Mouse (Mus musculus) gonadal fat pad, adult 2 months (tissue): ENCODE measurements around the gene 9130023H24Rik. TPM values are rescaled to one million over a fixed set of nuclear protein-coding genes. Genes with fewer than 3 reads are reported as not detected.
A peak's percentile ranks its signal among the peaks of the same experiment; 100 is the strongest.

Experiments used
- DNase-seq: peaks from one replicate; pipeline ENCODE4 v3.0.0-alpha.2; 2012; ENCODE audit warnings: low read depth
- polyA plus RNA-seq: library from polyadenylated mRNA; depleted of rRNA; stranded (reverse); fragments of >200 nt; gene quantifications from 2 replicates; pipeline ENCODE4 v1.2.3, GENCODE M21; 2012; rRNA removed

Gene 9130023H24Rik
- 4.2 and 4.5 TPM in 2 replicates for polyA plus RNA-seq

GRCm38 (mm10) chr7:128237927-128238778 lies at the start of gene 9130023H24Rik:
Gene 9130023H24Rik, minus strand, starts transcription at chr7:128238031.
- peak; percentile 79 for DNase-seq

- DNase-seq, result no peak
These were observed 47.2 kb upstream of the 9130023H24Rik start for GRCm38 (mm10) chr7:128285060-128285459.

DNA sequence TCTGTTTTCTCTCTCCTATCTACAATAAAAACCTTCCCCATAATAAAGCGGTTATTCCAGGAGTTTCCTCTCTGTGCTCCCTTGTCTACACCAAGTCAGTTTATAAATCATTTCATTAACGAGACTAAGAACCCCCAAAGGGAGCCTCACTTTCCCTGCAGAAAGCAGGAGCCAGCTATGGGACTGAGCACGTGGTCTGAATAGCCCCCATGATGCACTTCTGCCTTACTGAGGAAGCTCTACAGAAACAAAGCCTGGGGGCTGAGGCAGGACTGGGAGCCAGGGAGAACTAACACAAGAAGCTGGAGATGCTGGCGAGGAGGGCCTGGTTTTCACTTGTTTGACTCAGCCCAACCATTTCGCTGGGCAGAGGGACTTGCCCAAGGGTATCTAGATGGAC lies 46.2 kb upstream of the 9130023H24Rik start:
- DNase-seq, result no peak

- DNase-seq, result no peak
These were observed 44.9 kb upstream of the 9130023H24Rik start for GRCm38 (mm10) chr7:128282532-128283244.

GRCm38 (mm10) chr7:128281765-128282164 lies 43.9 kb upstream of the 9130023H24Rik start:
- no peak for DNase-seq

GRCm38 (mm10) chr7:128279750-128280149 lies 41.9 kb upstream of the 9130023H24Rik start:
- DNase-seq, result no peak

- no peak for DNase-seq
These were observed 38.2 kb upstream of the 9130023H24Rik start for GRCm38 (mm10) chr7:128276051-128276450.

DNA sequence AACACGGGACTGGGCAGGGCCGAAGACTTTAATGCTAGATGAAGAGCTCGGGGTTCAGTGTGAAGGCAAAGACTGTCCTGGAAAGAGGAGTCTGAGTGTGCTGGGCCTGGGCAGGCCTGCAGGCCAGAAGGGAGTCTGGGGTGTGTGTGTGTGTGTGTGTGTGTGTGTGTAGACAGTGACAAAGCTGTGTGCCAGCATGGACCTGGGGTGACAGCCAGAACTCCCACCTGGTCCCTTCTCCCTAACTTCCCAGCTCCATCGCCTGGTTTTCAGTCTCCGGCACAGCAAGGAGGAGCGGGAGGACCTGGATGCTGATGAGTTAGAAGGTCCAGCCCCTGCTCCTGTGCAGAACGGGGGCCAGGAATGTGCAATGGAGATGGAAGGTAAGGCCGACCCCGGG lies 33.7 kb upstream of the 9130023H24Rik start:
- DNase-seq, result no peak

GRCm38 (mm10) chr7:128270431-128270850 lies 32.6 kb upstream of the 9130023H24Rik start:
- no peak for DNase-seq

DNA sequence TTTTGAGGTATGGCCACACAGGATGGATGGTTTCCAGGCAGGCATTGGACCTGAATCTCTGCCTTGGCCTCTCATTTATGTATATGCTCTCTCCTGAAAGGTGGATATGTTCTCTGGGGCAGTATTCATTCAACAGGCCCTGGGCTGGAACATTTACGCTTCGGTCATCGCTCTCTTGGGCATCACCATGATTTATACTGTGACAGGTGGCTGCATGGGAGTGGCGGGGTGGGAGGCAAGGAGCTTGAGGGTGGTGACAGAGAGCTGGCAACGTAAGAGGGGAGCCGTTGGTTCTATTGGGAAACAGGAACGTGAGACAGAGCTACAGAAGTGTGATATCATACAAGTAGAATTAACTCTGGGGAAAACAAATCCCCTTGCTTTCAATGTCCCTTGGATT lies 30.0 kb upstream of the 9130023H24Rik start:
- DNase-seq, result no peak

DNA sequence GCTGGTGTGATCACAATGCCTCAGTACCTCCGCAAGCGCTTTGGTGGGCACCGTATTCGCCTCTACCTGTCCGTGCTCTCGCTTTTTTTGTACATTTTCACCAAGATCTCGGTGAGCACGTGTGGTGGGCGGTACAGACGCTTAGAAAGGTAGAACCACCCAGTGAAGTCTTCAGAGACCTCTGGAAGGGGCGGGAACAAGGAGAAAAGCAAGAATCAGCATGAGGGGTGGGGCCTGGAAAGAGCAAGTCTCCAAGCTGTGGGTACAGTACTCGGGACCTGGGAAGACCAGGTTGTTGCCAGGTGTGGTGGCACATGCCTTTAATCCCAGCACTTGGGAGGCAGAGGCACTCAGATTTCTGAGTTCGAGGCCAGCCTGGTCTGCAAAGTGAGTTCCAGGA lies 29.6 kb upstream of the 9130023H24Rik start:
- no peak for DNase-seq

GRCm38 (mm10) chr7:128266056-128266455 lies 28.2 kb upstream of the 9130023H24Rik start:
- no peak for DNase-seq

- DNase-seq, result no peak
These were observed 27.6 kb upstream of the 9130023H24Rik start, which contains the start of gene Slc5a2 for GRCm38 (mm10) chr7:128265411-128265810. Gene Slc5a2, plus strand, starts transcription at chr7:128265657.

DNA sequence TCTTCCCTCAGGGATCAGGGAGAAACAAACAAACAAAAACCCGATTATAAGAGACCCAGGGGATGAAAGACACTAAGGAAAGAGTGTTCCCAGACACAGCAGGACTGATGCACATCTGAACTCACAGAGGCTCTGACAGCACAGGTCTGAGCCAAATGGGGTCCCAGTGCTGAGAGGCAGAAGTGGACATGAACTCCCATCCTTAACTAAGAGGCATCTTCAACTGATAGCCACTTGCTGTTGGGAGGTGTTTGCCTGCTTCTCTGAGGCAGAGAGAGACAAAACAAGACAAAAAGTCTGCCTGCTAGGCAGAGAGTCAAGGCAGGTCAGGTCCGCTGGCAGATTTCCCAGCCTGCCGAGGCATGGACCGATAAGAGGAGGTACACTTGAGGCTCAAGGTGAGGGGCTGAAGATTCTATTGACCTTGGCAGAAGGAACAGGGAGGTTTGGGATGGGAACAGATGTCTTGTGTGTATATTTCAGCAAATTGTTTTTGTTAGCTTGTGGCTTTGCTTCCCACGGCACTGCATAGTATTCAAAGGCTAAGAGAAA lies 19.0 kb upstream of the 9130023H24Rik start:
- no peak for DNase-seq

- no peak for DNase-seq
These were observed 17.9 kb upstream of the 9130023H24Rik start for GRCm38 (mm10) chr7:128255757-128256156.

- DNase-seq, result no peak
These were observed 17.1 kb upstream of the 9130023H24Rik start for GRCm38 (mm10) chr7:128254978-128255377.

DNA sequence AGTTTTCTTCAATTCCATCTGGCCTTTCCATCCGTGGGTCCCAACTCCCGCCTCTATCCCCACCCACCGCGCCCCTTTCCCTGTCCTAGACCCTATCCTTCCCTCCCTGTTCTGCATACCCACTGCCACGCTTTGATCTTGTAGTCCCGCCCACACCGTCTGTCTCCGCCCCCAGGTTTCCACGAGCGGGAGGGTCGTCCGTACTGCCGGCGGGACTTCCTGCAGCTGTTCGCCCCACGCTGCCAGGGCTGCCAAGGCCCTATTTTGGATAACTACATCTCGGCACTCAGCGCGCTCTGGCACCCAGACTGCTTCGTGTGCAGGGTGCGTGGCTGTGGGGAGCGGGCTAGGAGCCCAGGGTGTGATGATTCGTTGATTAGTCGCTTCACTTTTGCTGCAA lies 14.8 kb upstream of the 9130023H24Rik start:
- no peak for DNase-seq

GRCm38 (mm10) chr7:128251946-128252345 lies 14.1 kb upstream of the 9130023H24Rik start:
- no peak for DNase-seq

GRCm38 (mm10) chr7:128249998-128250397 lies 12.2 kb upstream of the 9130023H24Rik start:
- DNase-seq, result no peak

DNA sequence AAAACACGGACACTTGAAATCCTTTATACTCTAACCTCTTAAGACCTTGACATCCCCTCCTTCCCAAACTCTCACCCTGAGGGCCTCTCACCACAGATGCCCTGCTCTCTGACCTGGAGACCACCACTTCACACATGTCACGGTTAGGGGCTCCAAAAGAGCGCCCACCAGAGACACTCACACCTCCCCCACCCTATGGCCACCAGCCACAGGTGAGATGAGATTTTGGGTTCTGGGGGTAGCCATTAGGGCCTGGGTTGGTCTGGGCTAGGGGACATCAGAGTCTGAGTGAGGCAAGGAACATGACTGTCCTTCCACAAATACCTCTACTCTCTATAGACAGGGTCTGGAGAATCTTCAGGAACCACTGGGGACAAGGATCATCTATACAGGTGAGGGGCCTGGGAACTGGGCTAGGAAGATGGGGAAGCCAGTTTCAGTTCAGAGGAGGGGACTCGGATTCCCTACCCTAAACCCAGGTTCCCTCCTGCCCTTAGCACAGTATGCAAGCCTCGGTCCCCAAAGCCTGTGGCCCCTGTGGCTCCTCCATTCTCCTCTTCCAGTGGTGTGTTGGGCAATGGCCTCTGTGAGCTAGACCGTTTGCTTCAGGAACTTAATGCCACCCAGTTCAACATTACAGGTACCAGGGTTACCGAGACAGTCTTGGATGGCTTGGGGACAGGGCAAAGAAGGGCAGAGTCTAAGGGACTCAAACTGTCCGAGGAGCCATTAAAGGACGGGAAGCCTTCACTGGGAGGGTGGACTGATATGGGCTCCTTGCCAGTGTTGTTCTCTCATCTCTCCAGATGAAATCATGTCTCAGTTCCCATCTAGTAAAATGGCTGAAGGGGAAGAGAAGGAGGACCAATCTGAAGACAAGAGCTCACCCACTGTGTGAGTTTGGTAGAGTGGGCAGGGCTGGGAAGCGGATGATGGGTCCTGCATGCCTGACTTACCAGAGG lies 10.5 kb upstream of the 9130023H24Rik start:
- DNase-seq, result no peak

DNA sequence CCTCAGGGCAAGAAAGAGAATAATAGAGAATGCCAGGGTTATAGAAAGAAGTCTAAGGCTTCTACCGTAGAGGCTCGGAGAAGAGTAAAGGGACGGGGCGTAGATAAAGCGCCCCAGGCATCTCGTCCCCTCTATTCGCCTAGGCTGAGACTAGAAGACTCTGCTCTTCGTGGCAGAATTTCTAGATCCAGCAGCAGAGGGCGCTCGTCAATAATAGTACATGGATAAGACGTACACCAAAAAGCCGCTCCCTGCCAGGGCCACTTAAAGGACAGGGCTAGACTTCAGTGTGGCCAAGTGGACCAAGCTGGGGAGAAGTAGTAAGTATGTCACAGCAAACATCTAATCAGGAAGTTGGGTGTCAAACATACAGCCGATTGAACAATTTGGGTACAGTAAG lies 9.6 kb upstream of the 9130023H24Rik start:
- DNase-seq, result no peak
